Mouse (Mus musculus) naive thymus-derived CD4-positive, alpha-beta T cell, adult 2 months (primary cell): ENCODE data around the gene Trio.

Experiments used
- DNase-seq: peaks from one replicate; pipeline ENCODE4 v3.0.0-alpha.2; 2011; ENCODE audit warnings: low read depth

The Trio gene

DNA sequence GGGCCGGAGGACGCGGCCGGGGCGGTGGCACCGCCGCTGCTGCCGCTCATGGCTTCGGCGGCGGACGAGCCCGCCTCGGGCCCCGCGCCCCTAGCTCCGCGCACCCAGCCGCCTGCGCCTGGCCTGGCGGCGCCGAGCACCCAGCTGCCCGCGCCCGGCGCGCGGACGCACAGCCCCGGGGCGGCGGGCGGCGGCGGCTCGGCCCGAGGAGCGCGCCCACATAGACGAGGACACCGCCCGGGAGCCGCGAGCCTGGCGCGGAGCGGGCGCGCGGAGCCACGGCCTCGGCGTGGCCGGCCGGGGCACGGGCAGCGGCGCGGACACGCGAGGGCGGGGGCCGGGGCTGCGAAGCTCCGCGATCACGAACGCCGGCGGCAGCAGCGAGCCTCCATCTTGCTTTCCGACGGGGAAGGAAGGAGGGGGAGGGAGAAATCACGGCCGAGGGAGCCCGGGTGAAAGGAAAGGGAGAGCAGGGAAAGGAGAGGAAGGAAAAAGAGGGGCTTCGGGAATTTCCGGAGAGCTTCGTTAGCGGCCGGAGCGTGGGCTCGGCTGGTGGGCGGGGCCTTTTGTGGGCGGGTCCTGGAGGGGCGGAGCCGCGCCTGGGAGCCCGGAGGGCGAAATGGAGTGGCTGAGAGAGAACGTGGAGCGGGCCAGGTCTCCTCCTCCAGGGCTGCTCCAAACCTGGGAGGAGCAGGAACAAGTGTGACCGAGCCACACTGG is at the start of gene Trio:
Gene Trio, minus strand, starts transcription at position 402 of the 720 bp plus-strand sequence.
- DNase-seq = peak; percentile 84

DNA sequence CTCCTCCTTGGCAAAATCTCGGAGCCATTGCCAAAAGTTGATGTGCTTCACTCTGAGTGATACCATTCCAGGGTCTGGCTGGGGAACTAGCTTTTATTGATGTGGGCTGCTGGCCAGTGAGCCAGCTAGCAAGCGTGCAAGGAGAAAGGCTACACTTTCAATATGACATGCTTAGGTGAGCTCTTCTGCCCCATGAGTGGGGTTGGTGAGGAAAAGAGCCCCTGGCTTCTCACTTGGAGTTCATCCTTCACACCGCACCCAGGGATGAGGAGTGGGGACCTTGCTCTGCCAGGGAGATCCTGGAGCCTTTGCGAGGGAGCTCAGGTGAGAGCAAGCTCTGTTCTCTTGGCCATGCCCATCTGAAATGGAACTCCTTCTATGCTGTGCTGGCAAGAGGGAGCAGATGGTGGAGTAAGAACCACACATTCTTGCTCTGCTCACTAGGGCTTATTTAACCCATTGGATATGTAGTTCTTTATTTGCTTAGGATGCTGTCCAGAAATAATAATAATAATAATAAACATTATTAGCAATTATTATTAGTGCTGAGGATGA is 48.8 kb upstream of the Trio start:
- DNase-seq = no peak

DNA sequence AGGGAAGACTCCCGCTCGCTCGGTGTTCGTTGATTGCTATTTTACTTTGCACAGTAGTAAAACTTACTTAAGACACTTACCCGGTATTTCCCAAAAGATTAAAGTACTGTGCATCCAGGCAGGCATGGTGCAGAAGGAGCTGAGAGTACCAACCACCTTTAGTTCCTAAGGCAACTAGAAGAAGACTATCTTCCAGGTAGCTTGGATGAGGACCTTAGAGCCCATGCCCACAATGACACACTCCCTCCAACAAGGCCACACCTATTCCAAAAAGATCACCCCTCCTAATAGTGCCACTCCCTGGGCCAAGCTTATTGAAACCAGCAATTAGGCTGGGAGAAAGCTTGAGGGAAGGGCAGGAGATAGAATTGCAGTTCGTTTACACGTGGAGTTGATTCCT is 46.0 kb upstream of the Trio start:
- no peak for DNase-seq

DNA sequence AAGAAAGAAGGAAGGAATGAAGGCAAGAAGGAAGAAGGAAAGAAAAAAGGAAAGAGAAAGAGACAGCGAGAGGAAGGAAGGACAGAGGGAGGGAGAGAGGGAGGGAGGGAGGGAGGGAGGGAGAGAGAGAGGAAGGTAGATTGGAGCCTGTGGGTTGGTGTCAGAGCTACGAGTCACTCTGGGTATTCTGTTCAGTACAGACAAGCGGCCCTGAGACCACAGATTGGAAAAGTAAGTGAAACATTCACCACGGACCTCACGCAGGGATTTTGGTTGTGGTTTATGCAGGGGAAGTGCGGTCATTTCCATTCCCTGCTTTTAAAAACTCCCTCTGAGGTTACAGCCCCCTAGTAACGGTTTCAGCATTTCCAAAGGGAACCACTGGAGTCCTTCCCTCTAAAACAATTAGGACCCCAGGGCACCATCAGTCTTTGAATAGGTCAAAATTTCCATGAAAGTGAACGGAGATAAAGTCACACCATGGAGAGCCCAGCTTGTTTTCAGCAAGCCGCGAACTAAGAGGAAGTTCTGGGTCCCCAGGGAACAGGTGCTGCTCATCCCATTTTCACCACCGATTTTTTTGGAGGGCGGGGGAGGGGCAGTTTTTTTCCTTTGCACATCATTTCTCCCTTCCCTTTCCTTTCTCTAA is 45.2 kb upstream of the Trio start:
- no peak for DNase-seq

DNA sequence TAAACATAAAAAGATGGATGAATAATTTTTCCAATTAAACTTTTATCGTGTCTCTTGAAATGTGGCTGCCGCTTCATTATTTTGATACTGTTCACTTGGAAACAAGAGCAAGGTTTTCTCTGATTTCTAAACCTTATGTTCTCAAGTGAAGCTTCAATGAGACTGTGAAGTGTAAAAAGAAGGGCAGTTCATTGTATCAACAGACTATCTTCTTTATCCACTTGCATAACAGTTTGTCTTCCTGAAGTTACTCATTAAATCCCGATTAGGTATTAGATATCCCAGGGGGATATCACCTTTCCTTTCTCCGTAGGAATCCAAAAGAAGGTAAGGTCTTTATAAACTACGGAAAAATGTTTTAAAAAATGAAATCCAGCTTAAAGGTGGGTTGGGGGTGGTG is 44.6 kb upstream of the Trio start:
- no peak for DNase-seq

DNA sequence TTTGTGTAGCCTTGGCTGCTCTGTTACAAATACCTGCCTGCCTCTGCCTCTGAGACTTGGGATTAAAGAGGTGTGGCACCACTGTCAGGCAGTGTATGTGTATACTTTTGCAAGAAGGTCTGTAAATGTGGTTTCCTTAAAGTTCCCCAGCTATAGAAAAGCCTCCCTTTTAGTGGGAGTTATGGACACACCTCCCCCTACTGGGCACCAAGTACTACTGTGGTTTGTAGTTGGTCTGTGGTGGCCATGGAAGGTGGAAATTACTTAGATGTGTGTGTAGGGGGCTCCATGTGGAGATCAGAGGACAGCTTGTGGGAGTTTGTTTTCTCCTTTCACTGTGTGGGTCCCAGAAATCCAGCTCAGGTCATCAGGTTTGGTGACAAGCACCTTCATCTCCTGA is 41.7 kb upstream of the Trio start:
- DNase-seq = peak; percentile 17

DNA sequence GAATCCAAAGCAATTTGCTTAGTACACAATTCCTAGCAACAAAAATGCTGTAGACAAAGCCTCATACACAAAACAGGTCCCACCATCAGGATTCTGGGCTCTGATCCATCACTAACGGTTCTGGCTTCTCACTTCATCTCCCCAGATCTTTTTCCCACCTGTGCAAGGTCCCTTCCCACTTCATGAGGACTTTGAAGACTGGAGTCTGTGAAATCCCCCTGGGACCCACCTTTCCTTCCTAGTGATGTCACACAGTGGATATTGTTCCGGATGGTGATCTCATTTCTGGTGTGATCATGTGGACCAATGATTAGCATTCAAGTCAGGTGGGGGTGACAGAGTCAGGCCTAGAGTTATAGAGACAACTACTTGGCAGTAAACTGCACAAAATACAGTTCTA is 40.8 kb upstream of the Trio start:
- no peak for DNase-seq

DNA sequence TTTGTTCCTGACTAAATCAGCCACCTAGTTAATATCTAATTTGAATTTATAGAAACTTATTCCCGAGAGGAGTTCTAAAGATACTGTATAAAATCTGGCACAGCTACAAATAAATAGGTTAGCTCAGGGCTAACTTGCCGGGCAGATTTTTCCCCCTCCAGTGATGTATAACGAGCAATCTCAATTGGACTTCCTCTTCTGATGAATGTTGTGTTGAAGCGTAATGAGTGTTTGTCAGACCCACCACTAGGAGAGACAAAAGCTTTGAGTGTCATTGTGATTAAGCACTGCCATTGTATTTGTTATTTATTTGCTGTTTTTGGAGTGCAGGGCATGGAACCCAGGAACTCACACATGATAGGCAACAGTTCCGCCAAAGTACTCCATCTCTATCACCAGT is 39.9 kb upstream of the Trio start:
- DNase-seq = no peak

DNA sequence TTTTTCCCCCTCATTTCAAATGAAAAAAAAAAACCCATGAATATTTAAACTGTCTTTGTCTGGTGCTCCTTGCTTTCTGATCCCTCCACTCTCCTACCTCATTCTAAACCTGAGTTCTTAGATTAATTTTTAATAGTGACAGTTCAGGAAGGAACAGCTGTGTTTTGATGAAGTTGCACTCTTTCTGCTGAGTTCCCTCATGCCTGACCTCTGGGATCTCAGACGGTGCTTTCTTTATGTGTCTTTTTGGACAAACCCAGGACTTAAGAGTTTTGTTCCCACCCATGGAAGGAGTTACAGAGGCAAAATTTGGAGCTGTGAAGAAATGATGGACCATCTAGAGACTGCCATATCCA is 39.1 kb upstream of the Trio start:
- DNase-seq = no peak

DNA sequence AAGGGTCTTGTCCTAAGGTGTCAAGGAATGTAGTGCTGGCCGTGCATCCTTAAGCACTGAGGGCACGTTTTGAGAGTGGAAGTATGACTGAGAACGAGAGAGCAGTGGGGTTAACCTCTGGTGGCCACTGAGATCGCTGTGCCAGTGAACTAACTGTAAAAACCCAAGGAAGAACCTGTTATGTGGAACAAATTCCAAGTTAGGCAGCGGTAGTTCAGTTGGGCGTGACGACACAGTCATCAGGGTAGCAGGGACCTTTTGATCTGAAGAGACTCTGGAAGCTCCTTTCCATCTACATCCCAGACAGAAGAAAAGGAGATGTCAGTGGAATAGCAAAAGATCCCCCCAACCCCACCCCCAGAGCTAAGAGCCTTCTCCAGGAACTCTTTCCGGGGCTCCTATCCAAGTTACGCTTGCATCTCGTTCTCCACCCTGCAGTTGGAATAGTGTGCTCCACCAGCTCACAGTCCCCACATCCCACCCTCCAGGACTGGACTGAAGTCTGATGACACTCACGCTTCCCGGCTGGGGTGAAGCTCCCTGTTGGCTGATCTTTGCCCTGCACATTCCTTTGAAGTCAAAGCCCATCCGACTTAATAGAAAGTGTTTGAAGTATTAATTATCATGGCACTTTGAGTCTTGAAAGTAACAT is 38.6 kb upstream of the Trio start:
- DNase-seq = no peak

DNA sequence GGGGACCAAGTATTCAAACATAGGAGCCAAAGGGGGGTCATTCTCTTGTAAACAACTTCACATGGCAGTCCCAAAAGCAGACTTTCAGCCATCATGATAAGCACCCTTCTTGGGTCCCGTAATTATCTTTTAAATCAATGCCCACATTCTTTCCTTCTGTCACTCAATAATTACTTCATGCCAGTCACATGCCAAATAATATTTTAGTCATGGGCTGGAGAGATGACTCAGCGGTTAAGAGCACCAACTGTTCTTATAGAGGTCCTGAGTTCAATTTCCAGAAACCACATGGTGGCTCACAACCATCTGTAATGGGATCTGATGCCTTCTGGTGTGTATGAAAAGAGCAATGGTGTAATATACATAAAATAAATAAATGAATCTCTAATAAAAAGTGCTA is 37.8 kb upstream of the Trio start:
- DNase-seq = no peak

DNA sequence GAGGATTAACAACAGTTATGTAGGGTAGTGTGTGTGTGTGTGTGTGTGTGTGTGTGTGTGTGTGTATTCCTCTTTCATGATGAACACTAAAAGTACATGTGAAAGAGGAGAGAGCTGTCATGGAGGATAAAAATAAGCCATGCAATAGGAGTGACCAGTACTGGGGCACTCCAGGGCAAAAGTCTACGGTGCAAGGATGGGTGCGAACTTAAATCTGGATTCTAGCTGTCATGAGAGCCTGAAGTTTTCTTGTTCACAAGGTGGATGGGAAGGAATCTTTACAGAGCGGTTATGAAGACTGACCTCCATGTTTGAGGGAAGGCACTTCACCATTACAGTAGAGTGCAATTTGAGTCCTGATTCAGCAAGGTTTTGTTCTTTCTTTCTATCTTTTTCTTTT is 36.4 kb upstream of the Trio start:
- no peak for DNase-seq

DNA sequence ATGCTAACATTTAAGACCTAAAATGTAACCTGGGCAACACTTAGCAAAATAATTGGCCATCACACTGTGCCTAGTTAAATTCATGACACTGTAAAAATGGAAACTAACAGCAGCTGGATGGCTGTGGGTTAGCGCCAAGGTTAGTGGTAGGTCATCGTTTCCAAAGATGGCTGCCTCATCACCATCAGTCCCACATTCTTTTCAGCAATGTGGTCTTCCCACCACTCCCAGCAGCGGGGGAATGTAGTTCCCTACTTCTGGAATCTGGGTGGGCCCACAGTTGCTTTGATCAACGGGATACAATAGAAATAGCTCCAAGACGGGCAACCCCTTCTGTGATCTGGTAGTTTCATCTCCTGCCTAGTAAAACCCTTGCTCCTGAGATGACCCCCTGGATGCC is 35.3 kb upstream of the Trio start:
- no peak for DNase-seq

DNA sequence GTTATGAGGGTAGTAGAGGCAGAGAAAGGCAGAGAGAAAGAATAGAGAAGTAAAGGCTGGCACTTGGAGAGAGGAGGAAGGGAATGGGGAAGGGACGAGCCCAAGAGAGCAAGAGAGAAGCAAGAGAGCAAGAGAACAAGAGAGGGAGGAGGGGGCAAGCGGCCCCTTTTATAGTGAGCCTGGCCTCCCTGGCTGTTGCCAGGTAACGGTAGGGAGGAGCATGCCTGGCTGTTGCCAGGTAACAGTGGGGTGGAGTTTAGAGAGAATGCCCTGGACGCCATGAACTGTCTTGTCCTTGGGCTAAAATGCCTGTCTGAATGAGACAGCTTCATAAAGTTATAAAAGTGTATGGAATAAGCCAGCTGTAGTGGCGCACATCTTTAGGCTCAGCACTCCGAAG is 34.8 kb upstream of the Trio start:
- no peak for DNase-seq

DNA sequence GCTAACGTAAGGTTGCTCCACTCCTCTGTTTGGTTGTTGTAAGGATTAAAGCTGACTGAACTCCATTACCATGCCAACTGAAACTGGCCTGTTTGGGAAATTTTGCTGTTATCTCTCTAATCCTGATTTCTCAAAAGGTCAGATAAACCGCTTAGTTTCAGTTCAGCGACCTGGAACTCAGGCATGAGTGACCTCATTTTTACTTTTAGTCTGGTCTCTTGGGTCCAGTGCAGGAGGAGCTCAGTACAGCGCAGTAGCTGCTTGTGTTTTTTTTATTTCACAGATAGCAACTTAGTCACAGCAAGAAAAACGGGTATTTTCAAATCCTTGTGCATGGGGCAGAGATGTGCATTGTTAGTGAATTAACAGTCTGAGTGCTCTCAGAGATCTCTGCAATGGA is 31.9 kb upstream of the Trio start:
- DNase-seq = no peak

DNA sequence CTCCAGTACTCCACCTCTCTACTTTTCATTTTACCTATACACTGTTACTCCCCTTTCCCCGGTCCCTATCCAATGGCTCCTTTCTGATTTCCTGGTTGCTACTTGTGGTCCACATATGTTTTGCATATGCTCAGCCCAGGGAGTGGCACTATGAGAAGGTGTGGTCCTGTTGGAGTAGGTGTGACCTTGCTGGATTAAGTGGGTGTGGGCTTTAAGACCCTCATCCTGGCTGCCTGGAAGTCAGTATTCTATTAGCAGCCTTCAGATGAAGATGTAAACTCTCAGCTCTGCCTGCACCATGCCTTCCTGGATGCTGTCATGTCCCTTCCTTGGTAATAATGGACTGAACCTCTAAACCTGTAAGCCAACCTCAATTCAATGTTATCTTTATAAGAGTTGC is 29.1 kb upstream of the Trio start:
- DNase-seq = no peak

DNA sequence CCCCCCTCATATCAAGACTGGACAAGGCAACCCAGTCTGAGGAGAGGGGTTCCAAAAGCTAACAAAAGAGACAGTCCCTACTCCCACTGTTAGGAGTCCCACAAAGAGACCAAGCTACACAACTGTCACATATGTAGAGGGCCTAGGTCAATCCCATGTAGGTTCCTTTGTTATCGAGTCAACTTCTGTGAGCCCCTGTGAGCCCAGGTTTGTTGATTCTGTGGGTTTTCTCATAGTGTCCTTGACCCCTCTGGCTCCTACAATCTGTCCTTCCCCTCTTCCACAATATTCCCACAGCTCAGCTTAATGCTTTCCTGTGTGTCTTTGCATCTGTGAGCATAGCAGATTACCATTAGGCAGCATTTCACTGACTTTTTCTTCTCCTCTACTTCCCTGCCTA is 28.5 kb upstream of the Trio start:
- DNase-seq = no peak

DNA sequence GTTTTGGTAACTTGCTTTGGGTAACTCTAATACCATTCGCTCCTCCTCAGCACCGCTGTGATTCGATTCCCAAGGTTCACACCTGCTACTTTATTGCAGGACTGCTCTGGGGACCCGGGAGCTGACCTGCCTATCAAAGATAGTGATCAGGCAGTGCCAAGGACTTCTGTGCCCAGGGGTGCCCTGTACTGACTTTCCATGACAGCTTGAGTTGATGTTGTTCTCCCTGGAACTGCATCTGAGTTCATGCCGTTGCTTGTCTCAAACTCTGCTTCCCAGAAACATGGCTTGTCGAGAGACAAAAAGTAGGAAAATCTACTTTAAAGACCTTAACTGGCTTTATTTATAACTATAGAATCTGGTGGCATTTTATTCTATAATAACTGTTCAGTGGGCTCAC is 27.6 kb upstream of the Trio start:
- DNase-seq = no peak

DNA sequence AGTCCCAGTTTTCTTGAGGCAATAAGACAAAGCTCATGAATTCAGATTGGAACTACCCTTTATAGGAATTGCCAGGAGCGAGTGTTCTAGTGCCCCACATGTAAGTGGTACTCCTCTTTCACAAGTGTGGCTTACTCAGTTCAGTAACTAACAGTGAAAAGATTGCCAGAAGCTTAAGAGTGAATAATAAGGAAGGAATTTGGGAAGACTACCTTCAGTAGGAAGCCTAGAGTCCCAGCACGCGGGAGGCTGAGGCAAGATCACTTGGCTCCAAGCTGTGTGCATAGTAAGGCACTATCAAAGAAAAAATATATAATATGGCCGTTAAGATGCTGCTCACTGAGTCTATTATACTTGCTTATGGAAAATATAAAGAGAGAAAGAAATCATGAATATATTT is 26.2 kb upstream of the Trio start:
- no peak for DNase-seq

DNA sequence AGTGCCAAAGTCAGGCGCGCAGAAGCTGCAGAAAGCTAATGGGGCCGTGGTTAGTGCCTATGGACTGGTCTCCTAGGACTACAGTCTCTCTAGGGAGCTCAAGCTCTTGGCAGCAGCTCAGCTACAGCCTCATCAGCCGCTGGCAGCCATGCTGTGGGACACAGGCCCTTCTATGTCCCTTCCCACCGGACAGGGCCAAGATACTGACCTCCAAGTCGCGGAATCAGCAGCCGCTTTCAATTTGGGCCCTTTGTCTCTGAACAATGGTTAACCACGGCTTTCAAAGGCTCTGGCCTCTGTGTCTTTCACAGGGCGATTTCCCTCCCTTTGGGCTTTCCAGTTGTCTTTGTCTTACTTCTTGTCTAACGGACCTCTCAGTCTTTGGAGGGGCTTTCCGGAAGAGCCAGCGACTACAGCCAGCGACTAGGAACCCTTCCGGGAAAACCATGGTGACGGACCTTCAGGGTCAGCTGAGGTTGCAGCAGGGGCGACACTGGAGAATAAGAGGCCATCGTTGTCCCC is 25.5 kb upstream of the Trio start:
- no peak for DNase-seq

DNA sequence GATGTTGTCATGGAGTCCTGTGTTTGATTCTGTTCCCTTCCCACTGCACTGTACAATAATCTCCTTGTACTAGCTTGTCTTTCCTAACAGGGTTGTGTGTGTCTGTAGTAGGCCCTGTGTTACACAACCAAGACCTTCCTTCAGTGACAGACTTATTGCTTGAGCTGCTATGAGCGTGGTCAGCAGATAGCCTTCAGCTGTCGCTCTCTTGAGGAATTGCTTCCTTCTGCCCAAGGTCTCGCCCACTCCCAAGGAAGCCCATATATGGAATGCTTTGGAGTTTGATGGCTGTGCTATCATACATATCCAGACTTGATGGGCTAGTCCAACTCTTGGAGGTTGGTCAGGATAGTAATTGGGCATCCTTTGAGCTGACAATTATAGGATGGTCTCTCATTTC is 22.1 kb upstream of the Trio start:
- DNase-seq = no peak

DNA sequence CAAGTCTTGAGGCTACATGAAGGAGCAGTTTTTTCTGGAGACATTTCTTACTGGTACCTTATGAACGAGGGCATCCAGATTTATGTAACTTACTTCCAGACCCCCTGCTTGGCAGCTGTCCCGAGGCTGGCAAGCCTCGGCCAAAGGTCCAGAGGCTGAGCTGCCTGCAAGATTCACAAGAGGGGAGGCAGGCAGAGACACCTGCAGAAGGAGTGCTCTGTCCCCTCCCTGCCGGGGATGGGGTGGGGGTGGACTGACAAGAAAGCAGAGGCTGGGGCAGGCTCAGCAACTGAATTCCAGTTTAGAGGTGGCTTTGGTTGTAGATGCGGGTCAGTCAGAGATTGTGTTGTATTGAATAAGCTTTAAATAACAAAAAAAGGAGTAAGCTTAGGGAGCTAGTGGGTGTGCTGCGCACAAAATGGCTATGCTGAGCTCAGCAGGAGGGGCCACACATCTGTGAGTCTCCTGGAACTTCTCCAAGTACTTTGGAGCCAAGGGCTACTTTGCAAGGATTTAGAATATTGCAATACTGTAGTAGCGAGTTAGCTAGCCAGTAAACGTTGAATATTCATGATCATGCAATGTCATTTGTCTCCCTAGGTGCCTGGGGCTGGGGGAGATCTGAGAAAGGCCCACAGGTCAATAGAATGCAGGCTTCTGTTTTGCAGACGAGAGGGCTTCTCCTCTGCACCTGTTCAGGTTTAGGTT is 15.7 kb upstream of the Trio start:
- no peak for DNase-seq

DNA sequence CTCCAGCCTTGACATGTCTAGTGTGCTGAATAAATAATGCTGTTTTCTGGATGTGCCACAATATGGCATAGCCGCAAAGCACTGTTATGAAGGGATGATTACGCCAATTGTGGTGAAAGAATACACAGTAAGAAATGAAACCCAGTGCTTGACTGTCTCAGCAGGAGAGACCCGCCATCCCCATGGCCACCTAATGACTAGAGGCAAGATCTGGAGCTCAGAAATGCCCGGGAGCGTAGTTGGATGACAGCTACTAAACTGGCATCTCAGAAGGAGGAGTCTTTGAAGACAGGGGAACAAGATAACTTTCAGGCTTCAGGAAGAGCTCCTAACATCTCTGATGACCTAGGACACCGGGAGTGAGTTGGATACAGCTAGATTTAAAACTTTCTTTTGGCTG is 12.0 kb upstream of the Trio start:
- no peak for DNase-seq
